Mouse (Mus musculus): ENCODE data around the gene Avl9. TPM values are rescaled to one million over a fixed set of nuclear protein-coding genes. Genes with fewer than 3 reads are reported as not detected.

Gene Avl9
- polyA plus RNA-seq, 1 experiment from 2014 or later: 31.9 TPM

DNA sequence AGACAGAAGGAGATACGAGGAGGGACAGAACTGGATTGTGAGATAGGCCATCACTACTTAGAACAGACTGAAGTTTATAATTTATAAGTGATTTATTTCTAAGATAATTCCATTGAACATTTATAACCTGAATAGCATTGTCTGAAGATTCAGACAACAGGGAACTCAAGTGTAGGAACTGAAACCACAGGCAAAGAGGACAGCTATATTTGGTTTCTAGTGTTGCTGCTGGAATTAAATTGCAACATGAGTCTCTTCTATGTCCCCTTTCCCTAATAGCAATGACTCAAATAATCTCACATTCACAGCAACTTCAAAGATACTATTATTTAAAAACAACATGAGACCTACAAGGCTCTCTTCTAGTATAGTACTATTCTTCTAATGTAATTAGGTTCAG lies 41.4 kb downstream of the Avl9 start:
- Histone ChIP-seq H3K4me3 (no peak overlapping the region), H3K9ac (no peak overlapping the region), H3K4me1 (no peaks in the 10 kb centered on the region), H3K27me3 (replicated peaks) (no peaks in the 10 kb centered on the region), H3K27ac (no peak overlapping the region), H3K9me3 (no peaks in the 10 kb centered on the region), H3K36me3 (replicated peaks) (peaks cover 39% of the 10 kb centered on the region), H3K4me2 (no peak overlapping the region)
- ATAC-seq (replicated peaks): no peak
- WGBS: 98% methylated on average over 1 of the region's 1 CpGs

GRCm38 (mm10) chr6:56759324-56759723 lies 44.6 kb downstream of the Avl9 start:
- H3K9me3 ChIP-seq: no peaks in the 10 kb centered on the region
- 94% methylated on average over 1 of the region's 1 CpGs for WGBS
- H3K36me3 ChIP-seq (replicated peaks): peaks cover 39% of the 10 kb centered on the region
- H3K9ac ChIP-seq: no peak overlapping the region
- H3K4me3 ChIP-seq: no peak overlapping the region
- H3K4me2 ChIP-seq: no peak overlapping the region
- no peak overlapping the region for H3K27ac ChIP-seq
- no peaks in the 10 kb centered on the region for H3K4me1 ChIP-seq
- H3K27me3 ChIP-seq (replicated peaks): no peaks in the 10 kb centered on the region
- no peak for ATAC-seq (replicated peaks)

DNA sequence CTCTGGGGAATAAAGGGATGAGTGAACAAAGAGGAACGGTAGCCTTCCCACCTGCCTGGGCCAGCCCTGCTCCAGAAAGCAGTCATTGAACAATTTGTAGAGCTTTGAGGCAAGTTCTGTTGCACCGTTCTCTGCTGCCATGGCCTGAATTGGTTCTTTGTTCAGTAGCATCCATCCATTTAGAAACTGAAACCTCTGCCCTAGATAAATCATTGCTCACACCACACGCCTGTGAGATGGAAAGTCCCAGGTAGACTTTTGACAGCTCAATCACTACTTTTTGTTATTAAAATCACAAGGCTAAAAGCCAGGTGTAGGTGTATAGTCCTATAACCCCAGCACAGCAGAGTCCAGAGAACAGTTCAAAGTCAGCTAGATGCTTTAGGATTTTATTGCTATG lies 50.6 kb downstream of the Avl9 start:
- no peaks in the 10 kb centered on the region for H3K27me3 ChIP-seq (replicated peaks)
- no peaks in the 10 kb centered on the region for H3K9me3 ChIP-seq
- H3K27ac ChIP-seq: no peak overlapping the region
- peaks cover 5% of the 10 kb centered on the region; the same call in 1 of the 2 replicates for H3K36me3 ChIP-seq (replicated peaks)
- no peaks in the 10 kb centered on the region for H3K4me1 ChIP-seq
- H3K9ac ChIP-seq: no peak overlapping the region
- H3K4me3 ChIP-seq: no peak overlapping the region
- H3K4me2 ChIP-seq: no peak overlapping the region
- ATAC-seq (replicated peaks): no peak
- 83% methylated on average over 3 of the region's 3 CpGs for WGBS

GRCm38 (mm10) chr6:56765696-56766095 lies 51.0 kb downstream of the Avl9 start:
- ATAC-seq (replicated peaks): no peak
- Histone ChIP-seq H3K9ac (no peak overlapping the region), H3K4me2 (no peak overlapping the region), H3K4me3 (no peak overlapping the region), H3K36me3 (replicated peaks) (peaks cover 5% of the 10 kb centered on the region; the same call in 1 of the 2 replicates), H3K9me3 (no peaks in the 10 kb centered on the region), H3K27me3 (replicated peaks) (no peaks in the 10 kb centered on the region), H3K4me1 (no peaks in the 10 kb centered on the region), H3K27ac (no peak overlapping the region)
- WGBS: 83% methylated on average over 4 of the region's 4 CpGs

- WGBS: 78% methylated on average over 3 of the region's 3 CpGs
- Histone ChIP-seq H3K9ac (no peak overlapping the region), H3K27me3 (replicated peaks) (no peaks in the 10 kb centered on the region), H3K4me3 (no peak overlapping the region), H3K36me3 (replicated peaks) (peaks cover 19% of the 10 kb centered on the region), H3K4me1 (no peaks in the 10 kb centered on the region), H3K9me3 (no peaks in the 10 kb centered on the region), H3K4me2 (no peak overlapping the region), H3K27ac (no peak overlapping the region)
- no peak for ATAC-seq (replicated peaks)
Observed at GRCm38 (mm10) chr6:56775816-56776215, 61.1 kb downstream of the Avl9 start.

DNA sequence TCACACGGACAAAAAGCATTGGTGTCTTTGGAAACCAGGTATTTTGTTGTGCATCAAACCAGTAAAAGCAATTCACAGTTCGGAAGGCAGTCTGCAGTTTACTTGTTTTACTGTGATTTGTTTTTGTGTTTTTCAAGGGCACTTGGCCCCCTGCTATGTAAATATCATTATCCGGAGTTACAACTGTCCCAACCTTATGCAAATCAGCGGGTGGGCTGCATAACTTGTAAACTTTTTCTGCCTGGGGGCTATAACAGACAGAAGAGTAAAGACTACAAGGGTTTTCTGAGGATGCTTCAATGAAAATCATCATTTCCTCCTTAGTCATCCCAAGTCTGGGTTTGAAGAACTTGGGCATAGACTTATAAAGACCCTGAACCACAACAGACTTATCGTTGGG lies 64.9 kb downstream of the Avl9 start:
- 95% methylated on average over 5 of the region's 5 CpGs for WGBS
- H3K27ac ChIP-seq: no peak overlapping the region
- peaks cover 20% of the 10 kb centered on the region for H3K36me3 ChIP-seq (replicated peaks)
- ATAC-seq (replicated peaks): no peak
- no peak overlapping the region for H3K9ac ChIP-seq
- no peak overlapping the region for H3K4me2 ChIP-seq
- no peaks in the 10 kb centered on the region for H3K9me3 ChIP-seq
- no peaks in the 10 kb centered on the region; the same call in 1 of the 2 replicates for H3K4me1 ChIP-seq
- H3K4me3 ChIP-seq: no peak overlapping the region
- H3K27me3 ChIP-seq (replicated peaks): no peaks in the 10 kb centered on the region

DNA sequence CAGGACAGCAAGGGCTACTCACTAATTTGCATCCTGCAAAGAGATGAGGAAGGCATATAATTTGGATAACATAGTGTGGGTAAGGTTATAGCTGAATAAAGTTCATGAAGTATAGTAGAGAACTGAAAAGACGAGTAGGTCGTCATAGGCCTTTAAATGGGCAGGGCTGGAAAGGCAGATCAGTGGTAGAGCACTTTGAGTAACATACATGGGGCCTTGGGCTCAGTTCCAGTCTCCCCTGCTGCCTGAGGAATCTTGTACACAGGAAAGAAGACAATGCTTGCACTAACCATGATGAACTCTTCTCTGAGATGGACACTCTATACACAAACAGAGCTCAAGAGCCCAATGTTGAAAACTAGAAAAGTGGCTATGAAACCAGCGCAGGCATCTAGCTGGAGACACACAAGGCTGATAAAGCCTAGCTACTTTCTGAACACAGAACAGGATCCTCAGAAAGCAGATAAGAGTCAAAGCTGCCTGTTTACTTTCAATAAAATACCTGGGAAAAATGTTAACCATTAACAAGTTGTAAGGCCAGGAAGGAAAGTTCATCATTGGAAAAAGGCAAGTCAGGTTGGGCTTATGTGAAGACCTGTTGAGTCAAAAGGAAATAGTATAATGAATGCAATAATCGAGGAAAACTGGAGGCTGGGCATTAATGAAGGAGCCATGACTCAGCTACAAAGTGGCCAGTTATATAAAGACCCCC lies 69.0 kb downstream of the Avl9 start:
- no peak overlapping the region for H3K4me2 ChIP-seq
- no peak for ATAC-seq (replicated peaks)
- peaks cover 15% of the 10 kb centered on the region for H3K36me3 ChIP-seq (replicated peaks)
- H3K9ac ChIP-seq: no peak overlapping the region
- H3K27me3 ChIP-seq (replicated peaks): no peaks in the 10 kb centered on the region
- 85% methylated on average over 4 of the region's 4 CpGs for WGBS
- H3K9me3 ChIP-seq: no peaks in the 10 kb centered on the region
- peaks cover 3% of the 10 kb centered on the region; the same call in 1 of the 2 replicates for H3K4me1 ChIP-seq
- no peak overlapping the region for H3K4me3 ChIP-seq
- H3K27ac ChIP-seq: no peak overlapping the region

GRCm38 (mm10) chr6:56785068-56785467 lies 70.4 kb downstream of the Avl9 start:
- Histone ChIP-seq H3K27me3 (replicated peaks) (no peaks in the 10 kb centered on the region), H3K9ac (no peak overlapping the region), H3K4me3 (no peak overlapping the region), H3K36me3 (replicated peaks) (peaks cover 4% of the 10 kb centered on the region; the same call in 1 of the 2 replicates), H3K27ac (no peak overlapping the region), H3K4me2 (no peak overlapping the region), H3K4me1 (peaks cover 3% of the 10 kb centered on the region; the same call in 1 of the 2 replicates), H3K9me3 (no peaks in the 10 kb centered on the region)
- WGBS: 83% methylated on average over 5 of the region's 5 CpGs
- ATAC-seq (replicated peaks): no peak

- Histone ChIP-seq H3K27ac (no peak overlapping the region), H3K36me3 (replicated peaks) (0 out of 2 replicates have a peak, but pooled peaks cover 4% of the 10 kb centered on the region), H3K4me1 (peaks cover 3% of the 10 kb centered on the region; the same call in 1 of the 2 replicates), H3K4me3 (no peak overlapping the region), H3K9ac (no peak overlapping the region), H3K9me3 (no peaks in the 10 kb centered on the region), H3K4me2 (no peak overlapping the region), H3K27me3 (replicated peaks) (no peaks in the 10 kb centered on the region)
- no peak for ATAC-seq (replicated peaks)
- 94% methylated on average over 2 of the region's 2 CpGs for WGBS
Observed at GRCm38 (mm10) chr6:56787668-56788067, 73.0 kb downstream of the Avl9 start.

GRCm38 (mm10) chr6:56789336-56789735 lies 74.6 kb downstream of the Avl9 start:
- 86% methylated on average over 3 of the region's 3 CpGs for WGBS
- 0 out of 2 replicates have a peak, but pooled peaks cover 2% of the 10 kb centered on the region for H3K36me3 ChIP-seq (replicated peaks)
- no peak for ATAC-seq (replicated peaks)

DNA sequence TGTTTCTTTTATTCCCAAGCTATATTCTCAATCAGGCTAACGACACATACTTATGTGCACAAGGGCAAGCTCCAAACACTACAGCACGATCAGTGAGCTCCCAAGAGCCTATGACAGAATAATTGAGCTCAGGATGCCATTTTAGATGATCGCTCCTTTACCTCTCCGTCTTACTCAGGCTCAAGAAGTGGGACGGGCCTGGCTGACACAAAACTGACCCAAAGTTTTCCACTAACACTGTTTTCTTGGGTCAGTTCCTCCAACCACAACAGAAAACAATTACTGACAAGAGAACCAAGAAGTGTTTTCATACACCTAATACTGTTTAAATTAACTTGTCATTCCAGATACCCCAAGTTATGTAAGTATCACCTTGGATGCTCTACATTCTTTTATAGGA lies 80.1 kb downstream of the Avl9 start:
- Histone ChIP-seq H3K27ac (no peak overlapping the region), H3K9ac (no peak overlapping the region), H3K36me3 (replicated peaks) (no peaks in the 10 kb centered on the region), H3K4me2 (peak overlapping the region; percentile 74; the same call in 1 of the 2 replicates), H3K4me3 (peak overlapping the region; percentile 95; the same call in 1 of the 2 replicates), H3K9me3 (no peaks in the 10 kb centered on the region), H3K4me1 (peaks cover 34% of the 10 kb centered on the region), H3K27me3 (replicated peaks) (no peaks in the 10 kb centered on the region)
- WGBS: 86% methylated on average over 5 of the region's 5 CpGs
- ATAC-seq (replicated peaks): no peak

More at GRCm38 (mm10) chr6:56789336-56789735, 74.6 kb downstream of the Avl9 start:
- H3K4me1 ChIP-seq: peaks cover 11% of the 10 kb centered on the region
- no peak overlapping the region for H3K9ac ChIP-seq
- H3K4me2 ChIP-seq: no peak overlapping the region
- H3K9me3 ChIP-seq: no peaks in the 10 kb centered on the region
- no peak overlapping the region for H3K4me3 ChIP-seq
- no peaks in the 10 kb centered on the region for H3K27me3 ChIP-seq (replicated peaks)
- H3K27ac ChIP-seq: no peak overlapping the region

DNA sequence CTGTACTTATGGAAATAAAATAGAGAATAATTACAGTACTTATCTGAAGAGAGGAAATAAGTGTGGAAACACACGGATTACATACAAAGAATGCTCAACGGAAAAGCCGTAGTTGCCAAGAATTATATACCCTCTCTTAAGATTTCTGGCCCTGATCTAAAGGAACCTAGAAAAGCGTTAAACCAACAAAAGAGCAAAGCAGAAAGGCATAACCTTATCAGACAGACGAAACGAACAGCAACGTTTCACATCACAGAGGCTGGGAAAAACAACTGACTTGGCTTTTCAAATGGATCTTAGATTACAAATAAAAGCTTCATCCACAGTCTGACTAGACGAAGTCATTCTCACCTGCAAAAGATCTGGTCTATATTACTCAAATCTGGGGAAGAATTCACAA lies 81.5 kb downstream of the Avl9 start:
- Histone ChIP-seq H3K27me3 (replicated peaks) (no peaks in the 10 kb centered on the region), H3K36me3 (replicated peaks) (no peaks in the 10 kb centered on the region), H3K9ac (peak overlapping the region; percentile 96; the same call in 1 of the 2 replicates), H3K27ac (peak overlapping the region; percentile 100), H3K9me3 (no peaks in the 10 kb centered on the region), H3K4me2 (peak overlapping the region; percentile 74), H3K4me1 (peaks cover 34% of the 10 kb centered on the region), H3K4me3 (peak overlapping the region; percentile 95)
- 5% methylated on average over 8 of the region's 8 CpGs for WGBS
- no peak for ATAC-seq (replicated peaks)

- peak overlapping the region; percentile 96 for H3K9ac ChIP-seq
- no peaks in the 10 kb centered on the region for H3K9me3 ChIP-seq
- peak overlapping the region; percentile 74 for H3K4me2 ChIP-seq
- H3K4me3 ChIP-seq: peak overlapping the region; percentile 95
- H3K27ac ChIP-seq: peak overlapping the region; percentile 100
- no peaks in the 10 kb centered on the region for H3K36me3 ChIP-seq (replicated peaks)
- ATAC-seq (replicated peaks): peak; percentile 31
- no peaks in the 10 kb centered on the region for H3K27me3 ChIP-seq (replicated peaks)
- H3K4me1 ChIP-seq: peaks cover 34% of the 10 kb centered on the region
- under 1% methylated on average over 16 of the region's 16 CpGs for WGBS
Observed at GRCm38 (mm10) chr6:56796668-56797141, 82.0 kb downstream of the Avl9 start.

Measured in midbrain, embryonic 15.5 days (tissue).